Mouse (Mus musculus) inflammation-experienced regulatory T-cells (primary cell): Measurements from ENCODE around the gene Trim50. TPM values are rescaled to one million over a fixed set of nuclear protein-coding genes. Genes with fewer than 3 reads are reported as not detected.

Experiments used
- polyA plus RNA-seq, 2 experiments: library from polyadenylated mRNA; unstranded; fragments of 100-300 nt; shearing (Covaris generic); gene quantifications; one replicate each; pipeline ENCODE4 v1.2.1; 2017

Trim50 gene
- polyA plus RNA-seq: under 1 TPM in 1 of 2 experiments, not detected in 1; 0.45 TPM

DNA sequence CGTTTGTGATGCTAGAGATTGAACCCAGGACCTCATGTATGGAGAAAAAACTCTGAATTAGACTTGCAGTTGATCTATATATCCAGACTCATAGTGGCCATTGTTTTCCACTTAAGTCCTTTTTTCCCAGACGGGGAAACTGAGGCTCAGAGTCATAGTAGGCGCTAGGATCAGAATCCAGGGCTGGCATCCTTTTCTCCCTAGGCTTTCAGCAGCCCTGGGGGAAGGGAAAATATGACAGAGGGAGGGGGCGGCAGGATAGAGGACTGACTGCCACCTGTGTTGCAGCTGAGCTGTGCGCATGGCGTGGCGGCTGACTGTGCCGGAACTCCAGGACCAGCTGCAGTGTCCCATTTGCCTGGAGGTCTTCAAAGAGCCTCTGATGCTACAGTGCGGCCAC, at the start of gene Trim50:
TSS of gene Trim50 (plus strand) at position 301 of the 400 bp plus-strand sequence.

DNA sequence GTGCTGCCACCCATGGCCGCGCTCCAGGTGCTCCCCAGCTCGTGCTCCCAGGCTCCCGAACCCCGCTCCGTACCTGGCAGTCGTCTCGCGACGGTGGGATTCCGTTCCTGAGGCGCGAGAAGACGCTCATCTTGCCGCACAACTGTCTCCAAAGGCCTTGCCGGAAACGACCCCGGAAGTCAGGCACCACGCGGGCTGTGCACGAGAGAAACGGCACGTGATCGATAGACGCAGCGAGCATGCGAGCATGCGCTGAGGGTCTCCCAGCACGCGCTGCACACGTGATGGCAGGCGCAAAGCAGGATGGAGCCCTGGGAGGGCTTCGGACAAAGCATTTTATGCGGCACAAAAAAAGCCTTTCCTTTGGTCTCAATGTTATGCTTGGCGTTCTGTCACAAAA, 3.2 kb upstream of the Trim50 start, which contains the start of gene Fkbp6:
TSS of gene Fkbp6 (minus strand) at position 183 of the 400 bp plus-strand sequence.

DNA sequence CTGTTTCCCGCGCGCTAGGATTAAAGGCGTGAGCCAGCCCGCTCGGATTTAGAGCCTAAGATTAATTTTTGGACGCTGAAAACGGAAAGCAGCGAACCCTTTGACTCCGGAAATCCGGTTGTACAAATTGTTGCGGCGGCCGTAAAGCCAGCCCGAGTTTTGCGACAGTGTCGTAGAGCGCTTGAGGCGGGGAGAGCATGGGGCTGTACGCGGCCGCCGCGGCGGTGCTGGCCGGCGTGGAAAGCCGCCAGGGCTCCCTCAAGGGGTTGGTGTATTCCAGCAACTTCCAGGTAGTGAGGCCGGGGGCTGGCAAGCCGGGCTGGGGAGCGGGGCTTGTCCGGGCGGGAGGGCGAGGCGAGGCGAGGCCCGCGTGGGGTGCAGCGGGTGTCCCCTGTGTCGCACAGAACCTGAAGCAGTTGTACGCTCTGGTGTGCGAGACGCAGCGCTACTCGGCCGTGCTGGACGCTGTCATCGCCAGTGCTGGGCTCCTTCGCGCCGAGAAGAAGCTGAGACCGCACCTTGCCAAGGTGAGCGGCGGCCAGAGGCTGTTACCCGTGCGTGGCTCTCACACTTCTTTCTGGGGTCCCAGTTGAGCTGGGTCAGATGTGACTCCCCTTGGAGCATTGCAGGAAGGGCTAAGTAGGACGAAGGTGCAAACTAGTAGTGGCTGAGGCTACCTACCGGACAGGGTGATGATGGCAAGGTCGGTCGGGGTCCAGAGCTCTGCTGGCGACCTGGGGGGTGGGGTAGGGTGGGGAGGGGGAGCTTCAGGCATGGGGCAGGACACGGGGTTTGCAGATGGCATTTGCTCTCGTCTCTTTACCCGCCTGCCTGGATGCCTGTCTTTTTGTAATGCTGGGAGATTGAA, 16.9 kb downstream of the Trim50 start, which contains the start of gene Nsun5:
TSS of gene Nsun5 (plus strand) at position 167 of the 868 bp plus-strand sequence.

DNA sequence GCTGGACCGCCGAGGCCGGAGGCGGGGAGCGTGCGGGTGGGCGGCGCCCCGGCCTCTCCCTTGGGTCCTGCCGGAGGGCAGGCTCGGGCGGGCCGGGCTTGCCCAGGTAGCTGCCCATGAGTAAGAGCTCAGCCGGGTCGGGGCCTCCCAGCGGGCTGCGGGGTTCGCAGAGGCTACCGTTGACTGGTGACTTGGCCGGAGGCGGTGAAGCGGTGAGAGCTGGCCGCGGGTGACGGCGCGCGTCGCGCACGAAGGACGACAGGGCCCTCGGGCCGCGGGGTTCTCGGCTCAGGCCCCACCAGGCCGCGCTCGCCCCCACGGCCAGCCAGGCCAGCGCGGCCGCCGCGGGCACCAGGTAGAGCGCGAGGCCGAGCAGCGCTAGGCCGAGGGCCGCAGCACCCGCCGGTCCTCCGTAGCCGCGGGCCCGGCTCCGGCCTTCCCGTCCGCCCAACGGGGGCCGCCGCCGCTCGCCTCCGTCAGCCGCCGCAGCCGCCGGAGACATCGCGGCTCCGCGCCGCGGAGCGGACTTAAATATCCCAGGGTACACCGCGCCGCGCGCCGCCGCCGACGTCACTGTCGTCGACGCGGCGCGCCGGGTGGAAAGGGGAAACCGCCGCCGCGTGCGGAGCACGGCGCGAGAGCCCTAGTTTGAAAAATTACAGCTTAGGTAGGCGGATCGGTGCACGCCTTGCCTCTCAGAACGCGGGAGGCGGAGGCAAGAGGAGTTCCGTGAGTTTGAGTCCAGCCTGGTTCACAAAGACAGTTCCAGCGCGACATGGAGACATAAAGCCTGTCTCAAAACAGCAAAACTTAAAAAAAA, 41.1 kb downstream of the Trim50 start, which contains the start of gene Pom121:
TSS of gene Pom121 (minus strand) at position 543 of the 820 bp plus-strand sequence.

Other genes starting within 250 kb of the Trim50 start
- gene Tbl2, start 203.6 kb upstream of the Trim50 start, polyA plus RNA-seq: 10 to 100 TPM; 18.3 to 26.6 TPM
- gene Bcl7b, start 185.0 kb upstream of the Trim50 start, polyA plus RNA-seq: 100 to 1,000 TPM in 1 of 2 experiments, 10 to 100 TPM in 1; 79.4 to 103 TPM
- 10 to 100 TPM; 47.8 to 58.8 TPM for gene Baz1b, start 166.0 kb upstream of the Trim50 start, polyA plus RNA-seq
- under 1 TPM in 1 of 2 experiments, not detected in 1; 0.20 TPM for gene Fzd9, start 102.1 kb upstream of the Trim50 start, polyA plus RNA-seq
- gene Fkbp6, start 3.3 kb upstream of the Trim50 start, polyA plus RNA-seq: 1 to 10 TPM in 1 of 2 experiments, not detected in 1; 2.1 TPM
- 10 to 100 TPM; 38.8 to 54.6 TPM for gene Nsun5, start 16.7 kb downstream of the Trim50 start, polyA plus RNA-seq
- gene Pom121, start 41.3 kb downstream of the Trim50 start, polyA plus RNA-seq: 10 to 100 TPM; 29.2 to 36.8 TPM
- gene Hip1, start 191.8 kb downstream of the Trim50 start, polyA plus RNA-seq: 1 to 10 TPM; 4.5 to 7.1 TPM
- gene Ccl26, start 210.3 kb downstream of the Trim50 start, polyA plus RNA-seq: not detected
- gene Ccl24, start 219.8 kb downstream of the Trim50 start, polyA plus RNA-seq: 1 to 10 TPM in 1 of 2 experiments, under 1 TPM in 1; 0.24 to 1.3 TPM